Mouse (Mus musculus) myocyte (in vitro differentiated cells): Measurements from ENCODE around the gene Spred1.

ENCODE experiments used
- MAX ChIP-seq: IDR thresholded peaks from one replicate; pipeline ENCODE4 v1.6.1; 2011; ENCODE audit warnings: low read depth, mild to moderate bottlenecking, control low read depth
- MYOD1 ChIP-seq, 3 experiments: IDR thresholded peaks; one replicate each; pipeline ENCODE4 v1.6.1; 2011; ENCODE audit warnings: control low read depth in 2 of 3, low read depth in 2 of 3, mild to moderate bottlenecking in 2 of 3, moderate library complexity in 1 of 3; ENCODE audit not compliant: insufficient read length in 2 of 3, control insufficient read depth in 1 of 3
- POLR2A ChIP-seq: IDR thresholded peaks from one replicate; pipeline ENCODE4 v1.6.1; 2011; ENCODE audit warnings: low read depth, mild to moderate bottlenecking, control low read depth, moderate library complexity; ENCODE audit not compliant: insufficient read length

GRCm38 (mm10) chr2:117222651-117223050 lies 101.5 kb downstream of the Spred1 start:
- no peak for TF ChIP-seq POLR2A
- TF ChIP-seq MAX, result no peak
- TF ChIP-seq MYOD1 (IDR thresholded peaks at IDR 0.05; ENCODE audit: control insufficient read depth in 1 of 3, insufficient read length in 2 of 3, low read depth in 2 of 3), result no peak
